Mouse (Mus musculus): Measurements from ENCODE around the gene Foxl2. TPM values are rescaled to one million over a fixed set of nuclear protein-coding genes. Genes with fewer than 3 reads are reported as not detected.

Foxl2 gene
- total RNA-seq, 2 experiments from 2014 or later: not detected

DNA sequence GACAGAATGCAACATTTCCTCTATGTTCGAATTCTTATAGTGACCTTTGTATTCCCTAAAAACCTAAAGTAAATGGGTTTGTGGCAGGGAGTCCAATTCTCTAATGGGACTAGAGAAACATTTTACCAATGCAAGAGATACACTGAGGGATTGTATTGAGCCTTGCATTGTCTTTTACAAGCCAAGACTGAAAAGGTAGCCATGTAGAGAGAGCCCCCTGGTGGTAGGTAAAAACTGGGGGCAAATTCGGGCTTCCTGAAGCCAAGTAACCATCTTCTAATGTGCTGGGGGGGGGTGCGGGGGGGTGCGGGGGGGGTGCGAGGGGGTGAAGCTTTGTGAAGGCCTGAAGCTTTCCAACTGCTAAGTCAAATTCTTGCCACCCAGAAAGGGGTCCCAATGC is 5.3 kb downstream of the Foxl2 start:
- intact Hi-C loops (cut with DNase I; ENCODE audit: low total_unique reads): loop anchor here (10.0 kb wide), 1 partner anchor 346 kb away; no protein-coding TSS in a partner anchor

GRCm38 (mm10) chr9:98961591-98962477 is 6.7 kb downstream of the Foxl2 start:
- DNase-seq: no peak
- intact Hi-C loops (cut with DNase I; ENCODE audit: low total_unique reads): loop anchor here (10.0 kb wide), 1 partner anchor 347 kb away; no protein-coding TSS in a partner anchor

More for the DNA sequence above, 5.3 kb downstream of the Foxl2 start:
- DNase-seq: no peak

GRCm38 (mm10) chr9:98962478-98963142 is 7.5 kb downstream of the Foxl2 start:
- intact Hi-C loops (cut with DNase I; ENCODE audit: low total_unique reads): loop anchor here (10.0 kb wide), 1 partner anchor 348 kb away; no protein-coding TSS in a partner anchor
- no peak for DNase-seq

GRCm38 (mm10) chr9:98963661-98964060 is 8.6 kb downstream of the Foxl2 start:
- intact Hi-C loops (cut with DNase I; ENCODE audit: low total_unique reads): loop anchor here (10.0 kb wide), 1 partner anchor 349 kb away; no protein-coding TSS in a partner anchor
- DNase-seq: no peak

DNA sequence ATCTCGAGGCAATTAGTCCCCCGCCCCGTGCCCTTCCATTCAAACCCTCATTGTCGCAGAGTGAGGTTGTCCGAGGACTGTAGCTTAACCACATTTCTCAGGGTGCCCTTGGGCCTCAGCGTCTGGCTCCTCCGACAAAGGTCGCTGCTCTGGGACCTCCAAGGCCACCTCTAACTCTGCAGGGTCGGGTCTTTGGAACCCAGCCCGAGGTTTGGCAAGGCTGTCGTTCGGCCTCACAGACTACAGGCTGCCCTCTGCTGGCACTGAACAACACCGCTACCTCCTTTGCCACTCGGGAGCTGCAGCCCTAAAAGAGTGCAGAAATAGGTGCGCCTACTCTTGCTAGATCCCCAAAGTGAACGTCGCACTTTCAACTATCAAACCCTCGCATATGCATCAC is 10.0 kb downstream of the Foxl2 start:
- intact Hi-C loops (cut with DNase I; ENCODE audit: low total_unique reads): loop anchor here (10.0 kb wide), 1 partner anchor 350 kb away; no protein-coding TSS in a partner anchor
- DNase-seq: no peak

DNA sequence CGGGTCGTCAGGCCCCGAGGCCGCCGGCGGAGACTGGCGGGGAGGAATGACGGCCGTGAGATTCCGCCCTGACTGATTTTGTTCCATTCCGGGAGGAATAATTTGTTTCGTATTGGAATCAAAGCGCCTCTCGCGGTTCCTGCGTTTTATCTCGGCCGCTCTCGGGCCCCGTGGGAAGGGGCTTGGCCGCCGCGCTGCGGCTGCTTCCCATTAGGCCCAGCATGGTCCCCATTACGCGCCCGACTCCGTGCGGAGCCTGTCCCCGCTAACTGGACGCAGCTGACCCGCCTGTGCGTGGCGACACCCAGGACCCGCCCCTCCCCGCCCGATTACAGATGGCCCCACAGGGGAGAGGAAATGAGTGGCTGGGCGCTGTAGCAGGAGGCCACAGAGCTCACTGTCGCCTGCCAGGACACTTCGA is 18.0 kb downstream of the Foxl2 start:
- DNase-seq: no peak
- intact Hi-C loops (cut with DNase I; ENCODE audit: low total_unique reads): no loop called here

GRCm38 (mm10) chr9:98973561-98973960 is 18.5 kb downstream of the Foxl2 start:
- DNase-seq: no peak
- intact Hi-C loops (cut with DNase I; ENCODE audit: low total_unique reads): no loop called here

DNA sequence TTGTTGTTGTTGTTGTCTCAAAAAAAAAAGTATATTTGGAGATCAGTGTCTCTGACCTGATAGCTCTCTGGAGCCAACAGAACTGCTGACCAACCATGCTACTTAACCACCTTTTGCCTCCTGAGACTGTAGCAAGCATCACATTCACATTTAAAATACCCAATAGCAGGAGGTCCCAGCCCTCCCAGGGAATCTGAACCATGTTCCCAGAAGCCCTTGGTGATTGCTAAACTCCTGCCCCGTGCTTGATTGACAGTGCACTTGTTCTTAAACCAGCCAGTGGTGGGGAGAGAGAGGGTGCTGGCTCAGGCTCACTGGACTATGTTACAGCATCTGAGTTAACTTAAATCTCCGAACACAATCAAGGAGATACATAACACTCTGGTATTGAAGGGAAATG is 19.8 kb downstream of the Foxl2 start:
- no peak for DNase-seq
- intact Hi-C loops (cut with DNase I; ENCODE audit: low total_unique reads): no loop called here

- intact Hi-C loops (cut with DNase I; ENCODE audit: low total_unique reads): no loop called here
These were observed 21.0 kb downstream of the Foxl2 start for GRCm38 (mm10) chr9:98976081-98976480.

DNA sequence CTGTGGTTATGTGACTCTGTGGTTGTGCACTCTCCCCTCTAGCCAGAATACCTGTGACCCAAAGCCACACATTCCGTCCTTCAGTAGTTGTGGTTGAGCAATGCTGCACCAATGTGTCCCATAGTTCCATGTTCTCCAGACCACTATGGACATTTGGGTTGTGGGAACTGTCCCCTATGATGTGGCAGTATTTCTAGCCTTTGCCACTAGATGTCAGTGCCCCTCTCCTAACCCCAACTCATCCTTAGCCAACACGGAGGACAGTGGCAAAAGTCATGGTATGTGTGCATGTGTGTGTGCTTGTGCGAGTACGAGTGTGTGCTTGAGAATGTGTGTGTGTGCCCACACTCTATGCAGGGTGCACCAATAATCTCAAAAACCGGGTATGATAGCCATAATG is 21.4 kb downstream of the Foxl2 start:
- intact Hi-C loops (cut with DNase I; ENCODE audit: low total_unique reads): no loop called here
- DNase-seq: no peak

More at GRCm38 (mm10) chr9:98976081-98976480, 21.0 kb downstream of the Foxl2 start:
- no peak for DNase-seq

- intact Hi-C loops (cut with DNase I; ENCODE audit: low total_unique reads): no loop called here
- DNase-seq: peak; percentile 84
These were observed 24.6 kb downstream of the Foxl2 start for GRCm38 (mm10) chr9:98979431-98980416.

DNA sequence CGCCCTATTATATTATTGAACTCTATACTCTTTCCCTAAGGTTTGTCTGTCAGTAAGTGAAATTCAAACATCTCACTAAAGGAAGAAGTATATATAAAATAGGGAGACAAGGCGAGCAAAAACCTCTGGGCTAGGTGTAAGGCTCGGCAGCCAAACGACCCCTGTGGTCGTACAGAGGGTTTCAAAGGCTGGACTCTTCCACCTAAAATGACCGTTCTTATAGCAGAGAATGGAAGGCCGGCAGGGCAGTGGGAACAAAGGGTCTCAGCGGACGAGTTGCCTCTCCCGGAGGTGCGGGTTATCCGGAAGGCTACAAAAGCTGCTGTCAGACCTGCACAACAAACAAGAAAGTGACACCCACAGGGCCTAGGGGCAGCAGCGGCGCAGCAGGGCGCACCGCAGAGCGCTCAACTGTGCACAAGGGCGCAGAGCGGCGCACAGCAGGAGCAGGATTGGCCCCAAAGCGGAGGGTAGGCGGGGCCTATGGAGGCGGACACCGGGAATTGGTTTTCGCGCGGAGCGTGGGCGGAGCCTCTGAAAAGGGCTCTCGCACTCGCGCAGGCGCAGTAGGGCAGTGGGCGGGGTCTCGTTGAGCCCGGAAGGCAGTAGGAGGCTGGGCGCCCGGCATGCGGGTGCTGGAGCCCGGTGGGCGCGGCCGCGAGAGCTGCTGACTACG is 30.9 kb downstream of the Foxl2 start, which contains the start of gene Faim:
Faim (plus strand) TSS at position 574 of the 676 bp plus-strand sequence.
- intact Hi-C loops (cut with DNase I; ENCODE audit: low total_unique reads): no loop called here
- DNase-seq: peak; percentile 100

GRCm38 (mm10) chr9:98986476-98987096 is 31.5 kb downstream of the Foxl2 start:
- intact Hi-C loops (cut with DNase I; ENCODE audit: low total_unique reads): no loop called here
- no peak for DNase-seq

- no peak for DNase-seq
- intact Hi-C loops (cut with DNase I; ENCODE audit: low total_unique reads): no loop called here
These were observed 32.0 kb downstream of the Foxl2 start for GRCm38 (mm10) chr9:98987131-98987530.

- intact Hi-C loops (cut with DNase I; ENCODE audit: low total_unique reads): no loop called here
- DNase-seq: no peak
These were observed 39.0 kb downstream of the Foxl2 start for GRCm38 (mm10) chr9:98994103-98994502.

DNA sequence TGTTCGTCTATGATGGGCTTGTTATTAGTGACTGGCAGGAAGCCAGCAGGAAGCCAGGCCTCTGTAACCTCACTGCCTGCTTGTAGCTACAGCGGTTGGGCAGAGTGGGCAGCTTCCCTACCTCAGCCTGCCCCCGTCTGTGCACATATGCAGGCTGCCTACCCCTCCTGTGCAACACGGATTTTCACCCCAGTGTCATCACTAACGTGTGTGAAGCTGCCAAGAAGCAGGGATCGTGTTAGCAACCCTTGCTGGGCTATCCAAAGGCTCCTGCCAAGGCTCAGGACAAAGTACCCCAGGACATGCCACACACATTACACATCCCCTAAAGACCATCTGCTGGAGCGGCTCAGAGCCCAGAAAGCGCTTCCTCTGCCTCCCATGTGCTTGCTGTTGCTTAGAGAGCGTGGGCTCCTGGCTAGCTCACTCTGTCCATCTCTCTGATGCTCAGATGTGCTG is 44.8 kb downstream of the Foxl2 start:
- DNase-seq: no peak
- intact Hi-C loops (cut with DNase I; ENCODE audit: low total_unique reads): no loop called here

DNA sequence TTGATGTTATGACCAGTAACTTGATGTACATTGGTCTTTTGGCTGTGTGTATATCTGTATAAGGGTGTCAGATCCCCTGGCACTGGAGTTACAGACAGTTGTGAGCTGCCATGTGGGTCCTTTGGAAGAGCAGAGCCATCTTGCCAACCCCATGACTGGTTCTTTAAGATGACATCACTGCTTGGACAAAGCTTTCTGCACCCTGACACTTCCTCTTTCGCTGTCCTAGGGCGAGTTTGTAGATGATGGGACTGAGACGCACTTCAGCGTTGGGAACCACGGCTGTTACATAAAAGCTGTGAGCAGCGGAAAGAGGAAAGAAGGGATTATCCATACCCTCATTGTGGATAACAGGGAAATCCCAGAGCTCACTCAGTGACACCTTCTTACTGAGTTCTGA is 46.2 kb downstream of the Foxl2 start:
- intact Hi-C loops (cut with DNase I; ENCODE audit: low total_unique reads): no loop called here
- no peak for DNase-seq

All from gastrocnemius, postnatal 14 days (tissue).